Mouse (Mus musculus): ENCODE measurements around the gene Tmem140. TPM values are rescaled to one million over a fixed set of nuclear protein-coding genes. Genes with fewer than 3 reads are reported as not detected.

Tmem140 gene
- total and polyA plus RNA-seq, 3 experiments: 2.5 to 4.0 TPM; not detected in 1

GRCm38 (mm10) chr6:34902578-34902977 is 39.6 kb downstream of the Tmem140 start:
- H3K27me3 ChIP-seq (ENCODE audit: control insufficient read depth in 1 of 2, insufficient read depth in 2 of 2, low read length in 2 of 2): no peaks in the 10 kb centered on the region
- DNase-seq (ENCODE audit: low read depth, low spot score): no peak
- H3K4me3 ChIP-seq (ENCODE audit: control insufficient read depth in 1 of 2, insufficient read depth in 1 of 2, low read depth in 2 of 2, low read length in 2 of 2): no peak overlapping the region
- no peaks in the 10 kb centered on the region for H3K9me3 ChIP-seq (replicated peaks; ENCODE audit: insufficient read depth, low read length)
- no peak overlapping the region for H3K9ac ChIP-seq (ENCODE audit: control insufficient read depth, low read depth, low read length, poor library complexity, severe bottlenecking)
- H3K27ac ChIP-seq (ENCODE audit: control insufficient read depth, low read depth, low read length): no peak overlapping the region
- H3K4me1 ChIP-seq (ENCODE audit: control insufficient read depth in 1 of 2, insufficient read depth in 2 of 2, low read length in 2 of 2): peaks cover 4 to 35% of the 10 kb centered on the region in 2 experiments
- no peaks in the 10 kb centered on the region; the same call in 1 of the 2 replicates for H3K79me2 ChIP-seq (ENCODE audit: control insufficient read depth, insufficient read depth, low read length, poor library complexity)
- TF ChIP-seq MXI1 (IDR thresholded peaks at IDR 0.05; ENCODE audit: low read depth, low read length): no peak
- H3K36me3 ChIP-seq (ENCODE audit: control insufficient read depth in 1 of 2, insufficient read depth in 2 of 2, low read length in 2 of 2): peaks cover 0 to 24% of the 10 kb centered on the region in 2 experiments; a peak in 3 of 4 replicates

GRCm38 (mm10) chr6:34903441-34903840 is 40.5 kb downstream of the Tmem140 start:
- no peak overlapping the region for H3K27ac ChIP-seq (ENCODE audit: control insufficient read depth, low read depth, low read length)
- H3K79me2 ChIP-seq (ENCODE audit: control insufficient read depth, insufficient read depth, low read length, poor library complexity): no peaks in the 10 kb centered on the region; the same call in 1 of the 2 replicates
- H3K9me3 ChIP-seq (replicated peaks; ENCODE audit: insufficient read depth, low read length): no peaks in the 10 kb centered on the region
- peak; percentile 31 for DNase-seq (ENCODE audit: low read depth, low spot score)
- no peak overlapping the region for H3K4me3 ChIP-seq (ENCODE audit: control insufficient read depth in 1 of 2, insufficient read depth in 1 of 2, low read depth in 2 of 2, low read length in 2 of 2)
- H3K4me1 ChIP-seq (ENCODE audit: control insufficient read depth in 1 of 2, insufficient read depth in 2 of 2, low read length in 2 of 2): peaks cover 4 to 41% of the 10 kb centered on the region in 2 experiments
- no peak overlapping the region for H3K9ac ChIP-seq (ENCODE audit: control insufficient read depth, low read depth, low read length, poor library complexity, severe bottlenecking)
- H3K36me3 ChIP-seq (ENCODE audit: control insufficient read depth in 1 of 2, insufficient read depth in 2 of 2, low read length in 2 of 2): peaks cover 0 to 31% of the 10 kb centered on the region in 2 experiments; a peak in 3 of 4 replicates
- TF ChIP-seq SIN3A (IDR thresholded peaks at IDR 0.05; ENCODE audit: low read length): no peak
- H3K27me3 ChIP-seq (ENCODE audit: control insufficient read depth in 1 of 2, insufficient read depth in 2 of 2, low read length in 2 of 2): no peaks in the 10 kb centered on the region

- H3K27ac ChIP-seq (ENCODE audit: control insufficient read depth, low read depth, low read length): no peak overlapping the region
- no peak overlapping the region for H3K9ac ChIP-seq (ENCODE audit: control insufficient read depth, low read depth, low read length, poor library complexity, severe bottlenecking)
- H3K36me3 ChIP-seq (ENCODE audit: control insufficient read depth in 1 of 2, insufficient read depth in 2 of 2, low read length in 2 of 2): peaks cover 0 to 31% of the 10 kb centered on the region in 2 experiments; a peak in 3 of 4 replicates
- H3K4me1 ChIP-seq (ENCODE audit: control insufficient read depth in 1 of 2, insufficient read depth in 2 of 2, low read length in 2 of 2): peaks cover 4 to 41% of the 10 kb centered on the region in 2 experiments
- H3K27me3 ChIP-seq (ENCODE audit: control insufficient read depth in 1 of 2, insufficient read depth in 2 of 2, low read length in 2 of 2): no peaks in the 10 kb centered on the region
- no peak for DNase-seq (ENCODE audit: low read depth, low spot score)
- no peaks in the 10 kb centered on the region; the same call in 1 of the 2 replicates for H3K79me2 ChIP-seq (ENCODE audit: control insufficient read depth, insufficient read depth, low read length, poor library complexity)
- H3K9me3 ChIP-seq (replicated peaks; ENCODE audit: insufficient read depth, low read length): no peaks in the 10 kb centered on the region
- no peak for TF ChIP-seq POLR2AphosphoS5 (IDR thresholded peaks at IDR 0.05; ENCODE audit: borderline replicate concordance, low read depth, low read length)
- TF ChIP-seq USF2 (IDR thresholded peaks at IDR 0.05; ENCODE audit: borderline replicate concordance in 1 of 2, insufficient read depth in 1 of 2, low read depth in 1 of 2, low read length in 2 of 2): no peak
- no peak for TF ChIP-seq TAL1 (IDR thresholded peaks at IDR 0.05; ENCODE audit: low read length)
- no peak for TF ChIP-seq GABPA (IDR thresholded peaks at IDR 0.05; ENCODE audit: low read depth, low read length)
- no peak for TF ChIP-seq ZNF384 (IDR thresholded peaks at IDR 0.05; ENCODE audit: low read depth, low read length)
- no peak for TF ChIP-seq MAX (IDR thresholded peaks at IDR 0.05; ENCODE audit: low read length)
- TF ChIP-seq BHLHE40 (IDR thresholded peaks at IDR 0.05; ENCODE audit: borderline replicate concordance, low read depth, low read length): no peak
- TF ChIP-seq NRF1 (IDR thresholded peaks at IDR 0.05; ENCODE audit: insufficient read depth, low read depth, low read length, poor library complexity, severe bottlenecking): no peak
- no peak for TF ChIP-seq HCFC1 (IDR thresholded peaks at IDR 0.05; ENCODE audit: low read depth, low read length)
- no peak for TF ChIP-seq ETS1 (IDR thresholded peaks at IDR 0.05; ENCODE audit: low read depth, low read length)
- TF ChIP-seq USF1 (IDR thresholded peaks at IDR 0.05; ENCODE audit: low read depth, low read length): no peak
- no peak for TF ChIP-seq MAZ (IDR thresholded peaks at IDR 0.05; ENCODE audit: low read depth, low read length)
- no peak for TF ChIP-seq ZC3H11A (IDR thresholded peaks at IDR 0.05; ENCODE audit: low read depth, low read length)
- TF ChIP-seq SMC3 (IDR thresholded peaks at IDR 0.05; ENCODE audit: low read depth, low read length): no peak
- no peak for TF ChIP-seq UBTF (IDR thresholded peaks at IDR 0.05; ENCODE audit: borderline replicate concordance, insufficient read depth, low read depth, low read length)
- H3K4me3 ChIP-seq (ENCODE audit: control insufficient read depth in 1 of 2, insufficient read depth in 1 of 2, low read depth in 2 of 2, low read length in 2 of 2): no peak overlapping the region
Measured at GRCm38 (mm10) chr6:34903851-34904250, 40.9 kb downstream of the Tmem140 start.

Measured in MEL (cell line).